Mouse (Mus musculus) layer of hippocampus, postnatal 36 days (tissue): ENCODE data around the gene Plekha8. TPM values are rescaled to one million over a fixed set of nuclear protein-coding genes. Genes with fewer than 3 reads are reported as not detected.

Experiments
- DNase-seq, 2 experiments: peaks; one replicate each; pipeline ENCODE4 v3.0.0; 2022
- total RNA-seq, 2 experiments: library from RNA; stranded (reverse); gene quantifications; 2 replicates each; pipeline ENCODE4 v1.2.3; 2021

Gene Plekha8
- total RNA-seq, 2 experiments from 2014 or later, result 13.0 to 14.0 TPM

DNA sequence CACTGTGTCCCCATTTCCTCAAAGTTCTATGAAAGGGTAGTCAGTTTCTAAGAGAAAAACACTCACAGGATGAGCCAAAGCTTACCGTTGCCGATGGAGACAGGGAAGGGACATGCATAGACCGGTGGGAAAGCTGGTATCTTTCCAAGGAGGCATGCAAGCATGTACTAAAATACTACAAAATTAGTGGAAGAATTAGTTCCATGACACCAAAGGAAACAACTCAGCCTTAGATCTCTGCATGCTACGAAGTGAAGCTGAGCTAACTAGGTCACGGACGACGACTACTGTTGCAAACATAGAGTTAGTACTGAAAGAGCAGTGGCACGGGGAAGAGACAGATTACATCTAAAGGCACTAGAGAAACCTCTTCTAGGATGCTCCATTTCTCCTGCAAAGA, 8.0 kb upstream of the Plekha8 start:
- no peak for DNase-seq

DNA sequence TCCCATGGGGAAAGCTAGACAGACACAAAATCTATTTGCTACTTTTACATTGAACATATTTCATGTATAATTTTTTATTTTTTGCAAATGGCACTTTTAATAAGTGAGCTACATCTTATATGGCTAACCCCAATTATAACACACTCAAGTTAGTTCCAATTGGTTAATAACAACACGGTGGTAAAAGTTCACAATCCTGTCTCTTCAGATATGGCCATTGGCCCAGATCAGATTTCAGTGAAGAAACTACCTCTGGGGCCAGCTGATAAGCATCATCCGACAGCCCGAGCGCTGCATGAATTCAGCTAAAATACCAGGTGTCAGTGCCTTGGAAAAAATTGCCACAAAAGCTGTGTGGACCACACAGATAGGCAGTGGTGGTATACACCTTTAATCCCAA, 7.2 kb upstream of the Plekha8 start:
- DNase-seq, result no peak

DNA sequence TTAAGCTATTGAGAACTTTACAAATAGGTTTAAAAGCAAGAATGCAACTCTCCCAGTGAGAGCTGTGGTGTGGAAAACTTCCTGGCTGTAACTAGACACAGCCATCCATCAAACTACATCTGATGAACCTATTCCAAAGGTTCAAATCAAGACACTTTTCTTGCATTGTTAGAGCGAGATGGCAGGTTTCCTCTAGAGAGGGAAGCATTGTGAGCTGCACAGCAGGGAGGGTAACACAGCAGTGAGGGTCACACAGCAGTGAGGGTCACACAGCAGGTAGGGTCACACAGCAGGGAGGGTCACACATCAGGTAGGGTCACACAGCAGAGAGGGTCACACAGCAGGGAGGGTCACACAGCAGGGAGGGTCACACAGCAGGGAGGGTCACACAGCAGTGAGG, 6.7 kb upstream of the Plekha8 start:
- no peak for DNase-seq

DNA sequence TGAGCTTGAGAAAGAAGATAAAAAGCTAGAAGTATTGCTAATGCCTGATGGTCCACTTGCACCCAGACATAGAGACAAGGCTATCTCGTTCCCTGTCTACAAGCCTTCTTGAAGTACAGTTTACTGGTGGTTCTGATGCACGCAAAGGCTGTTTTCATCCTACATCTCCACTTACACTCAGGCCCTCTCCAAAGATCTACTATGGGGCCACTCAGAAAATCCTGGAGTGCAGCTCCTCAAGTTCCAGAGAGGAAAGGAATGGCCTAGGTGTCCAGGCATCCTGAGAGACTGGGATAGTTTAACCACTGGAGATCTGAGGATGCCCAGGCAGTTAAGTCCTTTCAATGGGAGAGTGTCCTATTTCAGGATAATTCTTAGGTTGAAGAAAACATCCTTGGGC, 4.2 kb upstream of the Plekha8 start:
- DNase-seq, result no peak

DNA sequence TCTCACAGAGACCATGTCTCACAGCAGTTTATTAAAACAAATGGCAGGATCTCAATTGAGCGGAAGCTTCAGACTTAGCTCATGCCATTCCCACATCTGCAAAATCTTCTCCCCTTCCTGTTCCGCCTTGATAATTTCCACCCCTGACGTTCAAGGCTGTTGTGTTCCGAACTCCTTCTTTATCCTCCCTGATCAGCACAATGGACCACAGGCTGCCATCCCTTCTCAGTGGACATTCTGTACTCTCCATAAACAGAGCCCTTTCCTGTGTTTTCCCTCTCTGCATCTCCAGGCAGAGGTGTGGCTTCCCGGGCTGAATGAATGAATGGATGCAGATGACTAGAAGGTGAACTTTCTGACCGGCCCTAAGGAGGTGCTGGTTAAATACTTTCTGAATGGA, 3.1 kb upstream of the Plekha8 start:
- DNase-seq, result no peak

DNA sequence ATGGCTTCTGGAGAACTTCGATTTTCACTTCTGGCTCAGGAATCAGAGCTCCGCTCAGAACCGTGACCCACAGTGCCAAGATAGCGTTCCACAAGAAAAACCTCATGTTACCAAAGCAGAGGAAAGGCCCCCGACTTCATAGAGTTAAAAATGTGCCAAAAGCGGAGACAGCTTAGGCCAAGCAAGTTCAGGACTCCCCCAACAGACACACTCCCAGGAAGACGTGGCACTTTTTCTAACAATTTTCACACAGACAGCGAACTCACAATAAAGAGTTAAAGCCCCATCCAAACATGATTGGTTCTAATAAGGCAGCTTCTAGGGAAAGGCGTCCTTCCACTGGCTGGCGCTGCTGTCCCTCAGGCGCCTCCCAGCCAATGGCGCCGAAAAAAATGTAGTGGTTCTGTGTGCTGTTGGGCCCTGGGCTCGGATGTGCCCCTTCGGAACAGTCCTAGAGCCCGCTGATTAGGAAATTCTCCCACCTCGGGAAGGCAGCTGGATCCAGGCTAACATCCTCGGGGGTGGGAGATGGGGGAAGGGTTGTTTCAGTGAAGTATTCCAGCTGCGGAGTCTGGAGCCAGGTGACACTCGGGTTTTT, 1.9 kb upstream of the Plekha8 start:
- peak; percentile 91 to 93 for DNase-seq

DNA sequence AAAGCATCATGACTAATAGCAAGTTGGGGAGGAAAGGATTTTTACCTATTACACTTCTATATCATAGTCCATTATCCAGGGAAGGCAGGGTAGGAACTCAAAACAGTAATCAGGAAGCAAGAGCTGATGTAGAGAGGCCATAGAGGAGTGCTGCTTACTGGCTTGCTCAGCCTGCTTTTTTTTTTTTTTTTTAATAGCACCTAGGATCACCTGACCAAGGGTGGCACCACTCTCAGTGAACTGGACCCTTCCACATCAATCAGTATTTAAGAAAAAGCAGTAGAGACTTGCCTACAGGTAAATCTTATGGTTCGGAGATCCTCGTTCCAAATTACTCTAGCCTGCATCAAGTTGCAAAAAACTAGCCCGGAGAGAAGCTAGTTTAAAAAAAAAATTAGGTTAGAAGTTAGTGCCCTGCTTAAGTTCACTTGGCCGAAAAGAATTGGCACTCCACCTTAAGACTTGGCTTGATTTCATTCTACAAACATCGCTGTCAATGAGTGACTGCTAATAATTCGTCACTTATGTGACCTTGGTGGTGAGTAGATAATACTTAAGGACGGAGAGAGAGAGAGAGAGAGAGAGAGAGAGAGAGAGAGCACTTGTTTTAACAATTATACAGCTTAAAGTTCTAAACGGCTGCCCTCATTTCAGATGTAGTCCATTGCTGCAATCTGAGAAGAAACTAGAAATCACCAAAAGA, 994 bp upstream of the Plekha8 start:
- no peak for DNase-seq

DNA sequence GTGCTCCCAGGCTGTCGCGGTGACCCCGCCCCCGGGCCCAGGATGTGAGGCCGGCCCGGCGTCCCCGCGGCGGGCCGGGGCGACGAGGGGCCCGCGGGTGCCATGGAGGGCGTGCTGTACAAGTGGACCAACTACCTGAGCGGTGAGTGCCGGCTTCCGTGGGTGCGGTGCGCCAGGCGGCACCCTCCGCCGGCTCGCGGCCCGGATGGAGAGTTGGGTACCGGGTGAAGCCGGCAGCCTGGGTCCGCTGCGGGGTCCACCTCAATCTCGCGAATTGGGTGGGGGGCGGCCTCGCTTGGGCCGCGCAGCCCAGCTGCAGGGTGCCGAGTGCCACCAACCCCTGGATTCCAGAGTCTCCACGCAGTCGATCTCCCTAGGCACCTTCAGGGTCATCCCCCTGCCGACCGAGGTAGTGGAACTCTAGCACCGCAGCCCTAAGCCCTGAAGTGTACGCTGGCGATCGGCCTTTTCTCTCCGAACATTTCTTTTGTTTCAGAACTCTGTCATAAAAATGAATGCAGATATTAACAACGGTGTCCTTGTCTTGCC, 493 bp downstream of the Plekha8 start:
- no peak for DNase-seq

DNA sequence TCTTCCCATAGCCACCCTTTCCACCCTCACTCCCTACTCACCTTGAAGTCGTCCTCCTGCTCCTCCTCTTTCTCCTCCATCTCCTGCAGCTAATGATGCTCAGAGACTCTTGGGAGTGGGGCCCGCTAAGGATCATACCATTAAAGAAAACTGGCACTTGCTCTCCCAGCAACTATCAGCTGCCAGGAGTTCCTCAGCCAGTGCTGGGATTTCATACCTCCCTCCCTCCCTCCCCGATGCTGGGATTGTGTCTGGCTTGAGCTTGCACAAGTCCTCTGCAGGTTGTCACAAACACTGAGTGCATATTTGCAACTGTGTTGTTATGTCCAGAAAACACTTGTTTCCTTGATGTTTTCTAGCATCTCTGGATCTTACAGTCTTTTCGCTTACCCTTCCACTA, 2.3 kb downstream of the Plekha8 start, which contains the start of gene Fkbp14:
TSS of gene Fkbp14 (minus strand) at position 101 of the 400 bp plus-strand sequence.
- no peak for DNase-seq

DNA sequence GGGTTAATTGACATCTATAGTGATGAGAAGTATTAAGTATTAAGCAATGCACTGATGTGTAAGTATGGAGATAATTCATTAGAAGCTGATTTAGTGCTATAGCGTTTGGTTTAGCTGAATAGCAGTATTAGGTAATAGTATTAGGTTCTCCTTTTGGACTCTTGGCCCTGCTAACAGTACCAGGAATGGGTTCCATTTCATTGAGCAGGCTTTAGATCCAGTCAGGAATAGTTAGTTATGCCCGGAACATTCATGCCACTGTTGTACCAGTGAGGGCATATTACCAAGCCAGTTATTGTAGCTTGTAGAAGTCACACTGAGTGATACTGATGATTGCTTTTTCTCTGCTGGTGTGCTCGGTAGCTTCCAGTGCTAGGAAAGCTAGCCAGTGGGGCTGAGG, 2.8 kb downstream of the Plekha8 start:
- no peak for DNase-seq

DNA sequence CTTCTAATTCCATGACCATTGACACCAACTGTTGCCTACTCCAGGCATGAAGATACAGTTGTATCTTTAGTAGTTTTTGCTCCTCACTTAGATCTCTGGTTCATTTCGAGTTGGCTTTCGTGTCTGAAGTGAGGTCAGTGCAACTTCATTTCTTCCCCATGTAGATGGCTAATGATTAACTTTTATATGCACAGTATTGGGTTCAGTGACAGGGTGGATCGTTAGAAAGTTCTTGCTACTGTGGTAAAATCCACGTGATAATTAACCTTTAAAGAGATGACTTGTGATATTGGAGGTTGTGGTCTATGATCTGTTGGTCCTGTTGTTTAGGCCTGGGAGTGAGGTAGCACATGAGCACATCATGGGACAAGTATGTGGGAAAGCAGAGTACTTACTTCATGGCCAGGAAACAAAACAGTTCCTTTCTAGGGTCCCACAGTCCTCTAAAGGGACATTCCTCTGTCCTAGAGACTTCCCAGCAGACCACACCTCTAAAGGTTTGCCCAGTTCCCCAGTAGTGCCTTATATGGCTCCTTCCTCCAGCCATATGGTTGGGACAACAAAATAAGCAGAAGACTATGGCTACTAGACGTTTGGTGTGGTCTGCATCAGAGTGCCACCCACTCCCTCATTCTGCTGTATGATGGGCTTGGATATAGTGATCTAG, 5.9 kb downstream of the Plekha8 start:
- no peak for DNase-seq

DNA sequence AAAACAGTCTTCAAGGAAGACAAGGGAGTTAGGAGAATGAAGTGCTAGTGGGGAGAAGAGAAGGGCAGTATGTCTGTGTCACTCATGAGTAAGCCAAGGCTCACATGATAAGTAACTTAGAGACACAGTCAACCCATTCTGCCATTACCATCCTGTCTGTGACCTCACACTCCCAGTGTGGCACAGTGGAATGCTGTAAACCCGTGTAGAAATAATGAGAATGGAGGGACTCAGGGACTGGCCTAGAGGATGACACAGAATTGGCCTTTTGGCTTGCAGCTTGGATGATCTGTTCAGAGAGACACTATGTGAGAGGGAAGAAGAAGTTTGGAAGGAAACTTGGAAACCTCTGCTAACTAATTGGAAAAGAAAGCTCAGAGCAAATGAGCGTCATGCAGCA, 8.0 kb downstream of the Plekha8 start:
- no peak for DNase-seq

DNA sequence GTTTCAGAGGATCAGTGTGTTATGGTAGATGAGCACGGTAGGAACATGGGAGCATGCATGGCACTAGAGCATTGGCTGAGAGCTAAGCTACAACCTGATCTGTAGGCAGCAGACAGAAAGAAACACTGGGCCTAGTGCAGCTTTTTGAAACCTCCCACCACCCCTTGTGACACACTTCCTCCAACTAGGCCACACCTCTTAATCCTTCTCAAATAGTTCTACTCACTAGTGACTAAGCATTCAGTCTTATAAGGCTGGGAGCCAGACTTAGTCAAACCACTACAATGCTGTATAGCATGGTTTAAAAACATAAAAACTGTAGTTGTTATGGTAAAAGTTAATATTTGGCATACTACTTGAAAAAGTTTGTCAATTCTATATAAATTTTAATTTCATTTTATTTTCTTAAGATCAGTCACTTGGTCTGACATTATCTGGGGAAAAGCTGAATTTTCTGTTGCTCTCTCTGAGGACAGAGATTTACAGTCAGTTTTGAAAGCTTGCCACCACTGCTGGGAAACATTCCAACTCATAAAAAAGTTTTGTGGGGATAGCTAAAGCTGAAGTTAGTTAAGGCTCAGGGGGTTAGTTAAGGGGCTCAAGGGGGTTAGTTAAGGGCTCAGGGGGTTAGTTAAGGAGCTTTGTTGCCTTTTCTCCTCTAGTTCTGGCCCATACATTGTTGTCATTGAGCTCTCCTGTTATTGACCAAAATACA, 9.2 kb downstream of the Plekha8 start:
- DNase-seq, result no peak

DNA sequence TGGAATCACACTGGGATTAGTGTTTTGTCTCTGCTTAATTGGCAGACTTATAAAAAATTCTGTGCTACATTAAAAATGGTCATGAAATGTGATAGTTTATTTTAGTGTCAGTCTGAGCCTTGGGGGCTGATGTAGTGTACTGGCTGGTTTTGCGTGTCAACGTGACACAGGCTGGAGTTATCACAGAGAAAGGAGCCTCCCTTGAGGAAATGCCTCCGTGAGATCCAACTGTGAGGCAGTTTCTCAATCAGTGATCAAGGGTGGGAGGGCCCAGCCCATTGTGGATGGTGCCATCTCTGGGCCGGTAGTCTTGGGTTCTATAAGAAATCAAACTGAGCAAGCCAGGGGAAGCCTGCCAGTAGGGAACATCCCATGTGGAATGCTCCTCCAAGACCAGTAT, 11.3 kb downstream of the Plekha8 start:
- DNase-seq, result no peak

DNA sequence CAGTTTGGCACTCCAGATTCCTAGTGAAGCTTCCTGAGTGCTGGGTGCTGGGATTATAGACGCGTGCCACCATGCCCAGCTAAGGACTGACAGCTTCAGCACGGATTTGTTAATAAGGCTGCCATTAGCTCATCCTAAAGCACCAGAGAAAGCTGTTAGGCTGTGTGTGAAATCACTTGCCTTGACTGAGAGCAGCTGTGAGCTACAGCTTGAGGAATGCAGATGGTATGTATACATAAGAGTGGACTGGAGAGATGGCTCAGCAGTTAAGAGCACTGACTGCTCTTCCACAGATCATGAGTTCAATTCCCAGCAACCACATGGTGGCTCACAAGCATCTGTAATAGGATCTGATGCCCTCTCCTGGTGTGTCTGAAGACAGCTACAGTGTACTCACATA, 22.5 kb downstream of the Plekha8 start:
- no peak for DNase-seq

DNA sequence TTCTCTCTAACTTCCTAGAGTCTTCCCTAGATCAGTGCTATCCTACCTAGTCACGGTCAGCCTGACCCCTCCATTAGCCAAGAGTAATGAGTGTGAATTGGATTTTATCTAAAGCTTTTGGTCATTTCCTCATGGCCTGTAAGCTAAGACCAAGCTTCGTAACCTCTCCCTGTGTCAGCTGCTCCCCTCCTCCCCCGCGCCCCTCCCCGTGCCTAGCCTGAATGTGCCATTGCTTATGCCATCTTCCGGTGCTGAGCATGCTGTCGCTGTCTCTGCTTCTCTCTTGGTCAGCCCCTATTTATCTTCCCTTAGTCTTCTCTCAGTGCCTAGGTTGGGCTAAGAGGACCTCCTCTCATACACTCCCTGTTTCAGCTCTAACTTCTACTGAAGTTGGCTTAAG, 24.6 kb downstream of the Plekha8 start:
- no peak for DNase-seq

DNA sequence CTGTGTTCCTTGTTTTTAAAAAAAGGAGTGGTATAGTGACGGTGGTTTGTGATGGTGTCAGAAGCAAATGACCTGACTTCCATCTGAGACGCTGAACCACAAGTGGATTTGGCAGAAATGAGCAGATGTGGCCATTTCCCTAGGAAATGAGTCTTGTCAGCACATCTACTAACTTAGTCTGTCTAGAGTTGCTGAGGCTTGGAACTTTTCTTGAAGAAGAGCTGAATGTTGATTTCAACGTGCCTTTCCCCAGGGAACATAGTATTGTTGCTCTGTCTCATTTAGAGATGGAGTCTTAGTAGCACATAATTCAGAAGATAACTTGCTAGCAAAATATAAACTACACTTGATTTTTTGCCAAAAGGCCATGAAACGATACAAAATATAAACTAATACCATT, 25.4 kb downstream of the Plekha8 start:
- DNase-seq, result no peak

DNA sequence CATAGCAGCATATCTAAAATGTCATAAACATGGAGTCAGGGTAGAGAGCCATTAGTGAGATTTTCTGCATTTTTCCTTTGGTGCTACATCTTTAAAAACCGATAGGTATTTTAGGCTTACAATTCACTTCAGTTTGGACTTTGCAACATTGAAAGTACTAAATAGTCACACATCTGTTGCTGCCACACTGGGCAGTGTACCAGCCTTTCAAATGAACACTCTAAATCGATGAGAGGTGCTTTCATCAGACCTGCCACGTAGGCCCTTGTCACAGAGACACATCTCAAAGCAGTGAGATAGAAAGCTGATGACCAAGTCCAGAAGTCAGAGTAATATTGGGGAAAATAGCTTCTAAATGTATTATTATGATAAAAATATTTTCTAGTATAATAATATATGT, 33.5 kb downstream of the Plekha8 start:
- no peak for DNase-seq

DNA sequence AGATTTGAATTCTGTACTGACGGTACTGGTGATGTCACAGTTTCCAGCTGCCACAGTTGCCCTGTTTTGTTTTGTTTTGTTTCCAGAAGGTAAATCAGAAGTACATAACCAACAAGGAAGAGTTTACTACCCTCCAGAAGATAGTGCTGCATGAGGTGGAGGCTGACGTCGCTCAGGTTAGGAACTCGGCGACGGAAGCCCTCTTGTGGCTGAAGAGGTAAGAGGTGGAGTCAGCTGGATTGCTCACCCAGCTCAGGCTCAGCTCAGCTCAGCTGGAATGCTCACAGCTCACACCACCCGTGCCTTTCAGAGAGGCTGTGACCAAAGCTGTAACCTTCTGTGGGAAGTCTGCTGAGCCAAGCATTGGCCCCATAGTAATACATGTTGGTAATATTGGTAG, 34.8 kb downstream of the Plekha8 start:
- DNase-seq, result no peak

DNA sequence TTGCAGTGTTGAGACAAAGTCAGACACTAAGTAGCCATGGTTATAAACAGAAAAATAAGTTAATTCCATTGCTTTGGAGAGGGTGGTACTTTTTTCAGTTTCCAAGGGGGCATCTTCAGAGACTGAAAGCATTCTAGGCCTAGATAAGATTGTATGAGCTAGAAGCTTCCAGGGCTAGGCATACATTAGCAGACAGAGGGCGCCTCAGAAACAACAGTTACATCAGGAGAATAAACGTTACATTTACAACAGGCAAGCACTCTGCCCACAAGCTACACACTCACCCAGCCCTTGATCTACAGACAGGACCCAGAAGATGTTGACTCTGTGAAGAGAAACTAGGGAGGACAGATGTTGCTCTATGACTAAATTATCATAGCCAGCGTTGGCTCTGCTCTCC, 36.6 kb downstream of the Plekha8 start:
- no peak for DNase-seq

DNA sequence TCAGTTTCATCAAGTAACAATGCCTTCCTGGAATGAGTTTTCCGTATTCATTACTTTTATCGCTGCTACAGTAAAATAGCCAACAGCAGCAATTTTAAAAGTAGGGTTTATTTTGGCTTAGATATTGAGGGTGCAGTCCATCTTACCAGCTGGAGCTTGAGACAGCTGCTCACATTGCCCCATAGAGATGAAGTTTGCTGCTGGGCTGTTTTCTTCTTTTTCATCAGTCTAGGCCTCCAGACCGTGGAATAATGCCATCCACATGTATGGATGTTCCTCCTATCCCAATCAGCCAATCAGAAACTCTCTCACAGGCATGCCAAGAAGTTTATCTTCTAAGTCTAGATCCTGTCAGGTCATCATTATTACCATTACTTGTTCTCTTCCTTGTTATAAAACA, 45.0 kb downstream of the Plekha8 start:
- DNase-seq, result no peak

DNA sequence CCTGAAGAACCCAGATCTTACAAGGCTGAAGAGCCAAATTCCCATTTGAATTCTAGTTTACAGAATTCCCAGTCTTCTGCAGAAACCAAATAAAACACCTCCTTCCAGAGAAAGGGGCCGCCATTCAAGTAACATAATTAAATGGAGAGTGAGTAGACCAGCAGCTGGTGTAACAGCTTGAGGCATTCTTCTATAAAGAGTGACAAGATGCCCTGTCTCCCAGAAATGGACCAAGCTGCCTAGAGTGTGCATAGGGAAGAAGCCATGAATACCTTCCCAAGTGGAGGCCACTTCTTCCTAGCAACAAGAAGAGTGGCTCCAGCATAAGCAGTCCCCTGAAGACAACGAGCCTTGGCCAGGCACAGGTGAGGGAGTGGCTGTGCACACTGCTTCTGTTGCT, 47.0 kb downstream of the Plekha8 start:
- DNase-seq, result no peak

DNA sequence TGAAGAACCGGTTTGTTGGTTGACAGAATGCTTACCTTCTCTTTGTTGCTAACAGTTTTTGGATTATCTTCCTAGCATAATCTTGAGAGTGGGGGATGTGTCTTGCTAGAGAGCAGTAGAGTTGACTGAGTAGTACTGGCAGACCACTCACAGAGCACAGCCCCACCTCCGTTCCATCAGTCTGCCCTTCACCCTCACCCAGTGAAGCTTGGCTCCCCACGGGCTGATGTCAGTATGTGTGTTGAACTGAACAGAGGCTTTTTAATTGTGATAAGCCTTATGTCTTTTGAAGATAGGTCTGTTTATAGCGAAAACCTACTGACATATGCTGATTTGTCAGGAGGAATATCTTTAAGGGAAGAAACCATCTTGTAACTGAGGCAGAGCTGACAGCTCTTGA, 48.3 kb downstream of the Plekha8 start:
- no peak for DNase-seq
